In genomic region chr7:19853526-19853925, GRCm38 (mm10) we compare ENCODE assay signal across 22 mouse cellular contexts. TPM values are rescaled to one million over a fixed set of nuclear protein-coding genes. Genes with fewer than 3 reads are reported as not detected.
"Had no signal": no experiment of that assay in that cellular context is flagged by ENCODE, and none has a peak within 500 bp of the region (broad histone marks: within the 10 kb centered on the region; RNA-seq: fewer than 3 reads in every experiment).

No protein-coding gene starts in this region.

- H3K9ac ChIP-seq: neural tube, embryonic 15.5 days; stomach, embryonic 15.5 days had no signal

- H3K4me3 ChIP-seq: stomach, embryonic 15.5 days had no signal

- H3K9me3 ChIP-seq: neural tube, embryonic 15.5 days; stomach, embryonic 15.5 days had no signal

- H3K36me3 ChIP-seq: neural tube, embryonic 15.5 days; stomach, embryonic 15.5 days had no signal

- DNase-seq: retina, postnatal 1 day; right cerebral cortex, adult 18-20 months; right cerebral cortex, postnatal 14 days; right cerebral cortex, postnatal 25 days; right cerebral cortex, postnatal 4 days; spleen, adult 18-20 months; thymus, adult 18-20 months; thymus, adult 2 months; thymus, postnatal 14 days; thymus, postnatal 25 days; thymus, postnatal 36 days; thymus, postnatal 4 days had no signal

- H3K27ac ChIP-seq: neural tube, embryonic 15.5 days; stomach, embryonic 15.5 days; stomach, postnatal 0 days had no signal

- H3K4me2 ChIP-seq: stomach, embryonic 15.5 days had no signal

RNA-seq across cellular contexts. Expression of gene Gm19345, which starts 1.7 kb away (rescaled TPM):
- polyA plus RNA-seq: small intestine, adult 2 months; spleen, adult 2 months; stomach, embryonic 14.5 days; thymus, postnatal 0 days had no signal

RNA-seq across cellular contexts. Expression of gene Ceacam16, which starts 7.6 kb away (rescaled TPM):
- polyA plus RNA-seq: stomach, embryonic 14.5 days; stomach, embryonic 15.5 days; stomach, embryonic 16.5 days; stomach, postnatal 0 days had no signal

RNA-seq across cellular contexts. Expression of gene Ceacam19, which starts 34.2 kb away (rescaled TPM):
- polyA plus RNA-seq: neural tube, embryonic 14.5 days; neural tube, embryonic 15.5 days; small intestine, adult 2 months; testis, adult 2 months had no signal

RNA-seq across cellular contexts. Expression of gene Cblc, which starts 56.9 kb away (rescaled TPM):
- polyA plus RNA-seq: testis, adult 2 months had no signal
